Mouse (Mus musculus) embryo, embryonic 11 days (tissue): ENCODE data around the gene Lbhd2.

Experiments used
- DNase-seq: peaks from one replicate; pipeline ENCODE4 v3.0.0-alpha.2; 2015

Gene Lbhd2

DNA sequence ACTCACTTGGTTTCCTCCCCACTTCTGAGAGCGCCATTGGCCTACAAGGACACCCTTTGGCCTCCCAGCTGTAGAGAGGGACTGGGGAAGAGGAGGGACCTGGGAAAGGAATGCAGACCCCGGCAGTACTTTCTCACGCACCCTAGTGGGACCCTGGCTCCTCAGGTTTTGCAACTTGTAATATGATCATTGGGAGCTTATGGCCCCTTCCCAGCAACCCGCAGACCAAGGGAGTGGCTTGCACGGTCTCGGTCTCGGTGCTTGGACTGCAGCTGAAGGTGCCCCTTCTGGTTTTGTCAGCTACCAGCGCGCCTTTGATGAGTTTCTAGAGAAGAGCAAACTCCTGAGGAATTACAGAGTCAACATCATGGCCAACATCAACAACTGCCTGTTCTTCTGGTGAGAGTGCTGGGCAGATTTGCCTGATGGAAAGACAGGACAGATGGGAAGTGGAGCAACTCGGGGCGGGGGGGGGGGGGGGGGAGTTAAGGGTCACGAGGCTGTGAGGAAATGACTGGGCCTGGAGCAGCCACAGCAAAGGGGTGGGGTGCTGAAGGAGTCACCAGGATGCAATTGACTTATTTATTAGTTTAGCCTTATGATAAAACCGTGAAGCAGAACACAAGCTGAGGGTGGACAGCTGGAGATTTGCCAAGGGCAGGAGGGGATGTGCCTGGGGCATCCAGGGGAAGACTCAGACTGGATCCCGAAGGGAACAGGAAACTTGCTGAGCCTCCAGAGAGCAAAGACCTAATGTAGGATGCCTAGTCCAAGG, 42.5 kb downstream of the Lbhd2 start:
- DNase-seq: no peak

- no peak for DNase-seq
Observed at GRCm38 (mm10) chr12:111450359-111450758, 43.8 kb downstream of the Lbhd2 start.

DNA sequence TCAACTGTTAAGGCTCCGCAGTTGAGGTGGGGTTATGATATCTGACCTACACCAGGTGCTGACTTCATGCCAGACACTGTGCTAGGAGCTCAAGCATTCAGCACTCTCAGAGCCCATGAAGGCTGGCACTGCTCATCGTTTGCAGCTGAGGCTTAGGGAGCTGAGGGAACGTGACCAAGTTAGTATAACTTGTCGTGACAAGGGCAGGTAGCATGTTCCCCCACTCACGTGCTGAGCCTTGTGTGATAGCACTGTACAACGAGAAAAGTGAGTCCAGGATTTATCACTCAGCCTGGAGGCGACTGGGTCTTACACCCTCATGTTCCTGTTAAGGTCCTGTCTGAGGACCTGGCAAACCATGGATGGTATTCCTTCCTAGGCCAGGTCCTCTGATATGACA, 45.0 kb downstream of the Lbhd2 start:
- no peak for DNase-seq

GRCm38 (mm10) chr12:111454021-111454420, 47.4 kb downstream of the Lbhd2 start:
- DNase-seq: no peak

DNA sequence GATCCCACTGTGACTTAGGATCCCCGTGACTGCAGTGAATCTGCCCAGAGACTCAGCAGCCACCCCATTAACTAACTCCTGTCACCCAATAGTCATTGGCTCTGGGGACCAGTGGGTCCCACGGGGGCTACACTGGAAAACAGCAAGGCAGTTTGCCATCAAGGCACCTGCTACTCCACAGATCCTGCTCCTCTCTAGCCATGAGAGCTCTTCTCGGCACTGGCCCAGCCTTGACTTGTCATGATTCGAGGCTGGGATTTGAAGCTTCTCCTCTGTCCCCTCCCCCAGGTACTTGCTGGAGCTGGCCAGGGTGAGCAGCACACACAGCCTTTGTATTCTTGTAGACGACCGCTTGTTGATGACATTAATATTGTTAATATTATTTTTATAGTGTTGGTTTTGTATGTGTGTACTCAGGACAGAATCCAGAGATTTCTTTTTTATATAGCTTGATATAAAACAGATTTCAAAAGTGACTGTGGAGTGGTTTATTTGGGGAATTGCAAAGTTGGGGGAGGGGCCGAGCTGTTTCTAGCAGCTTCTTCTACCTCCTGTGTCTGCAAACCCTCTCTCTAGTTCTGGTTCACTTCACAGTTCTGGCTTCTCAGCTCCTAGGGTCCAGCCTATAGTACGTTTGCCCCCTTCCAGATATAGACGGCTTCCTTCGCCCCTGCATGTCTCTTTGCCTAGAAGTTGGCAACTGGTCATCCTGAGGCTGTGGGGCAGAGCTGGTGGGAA, 48.1 kb downstream of the Lbhd2 start:
- DNase-seq: no peak

DNA sequence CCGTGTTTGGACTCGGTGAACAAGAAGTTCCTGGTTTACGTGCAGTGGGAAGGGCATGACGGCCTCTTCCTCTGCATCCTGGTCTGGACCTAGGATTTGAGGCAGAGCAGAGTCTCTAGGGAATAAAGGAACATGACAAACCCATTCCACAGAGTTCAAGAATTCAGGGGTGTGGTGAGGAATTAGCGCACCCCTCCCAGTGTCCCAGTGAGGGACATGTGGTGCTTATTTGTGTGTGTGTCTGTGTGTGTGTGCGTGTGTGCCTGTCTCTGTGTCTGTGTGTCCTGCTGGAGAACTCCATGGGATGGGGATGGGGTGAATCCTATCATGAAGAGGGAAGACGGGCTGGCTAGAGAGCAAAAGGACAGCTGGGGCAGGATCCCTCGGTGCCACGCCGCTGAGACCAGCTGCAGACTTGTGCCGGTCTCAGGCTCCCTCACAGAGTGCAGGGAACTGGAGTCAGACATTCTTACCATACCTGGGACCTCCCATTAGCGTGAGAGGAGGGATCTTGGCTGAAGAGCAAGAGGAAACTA, 48.8 kb downstream of the Lbhd2 start:
- DNase-seq: no peak

DNA sequence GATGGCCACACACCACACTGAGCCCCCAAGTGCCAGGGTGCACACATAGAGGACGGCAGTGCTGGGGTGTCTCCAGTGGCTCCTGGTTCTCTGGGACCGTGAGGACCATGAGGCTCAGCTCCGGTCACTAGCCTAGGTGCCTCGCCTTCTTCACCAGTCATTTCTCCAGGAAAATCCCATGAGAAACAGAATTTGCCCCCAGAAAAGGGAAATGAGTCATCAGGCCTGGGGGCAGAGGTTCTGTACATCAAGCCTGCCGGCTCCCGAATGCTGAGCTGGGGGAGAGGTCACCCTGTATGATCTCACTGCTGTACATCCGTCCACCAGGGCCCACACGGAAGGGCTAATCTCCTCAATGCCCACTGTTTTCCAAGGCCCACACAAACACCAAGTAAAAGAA, 49.3 kb downstream of the Lbhd2 start:
- DNase-seq: no peak

- DNase-seq: no peak
Observed at GRCm38 (mm10) chr12:111457742-111458141, 51.1 kb downstream of the Lbhd2 start.
